Mouse (Mus musculus) spleen, adult 12 weeks (tissue): Measurements from ENCODE around the gene Hivep3.

ENCODE experiments used
- DNase-seq: peaks from one replicate; pipeline ENCODE4 v3.0.0; 2022; ENCODE audit warnings: low spot score

Hivep3 gene

DNA sequence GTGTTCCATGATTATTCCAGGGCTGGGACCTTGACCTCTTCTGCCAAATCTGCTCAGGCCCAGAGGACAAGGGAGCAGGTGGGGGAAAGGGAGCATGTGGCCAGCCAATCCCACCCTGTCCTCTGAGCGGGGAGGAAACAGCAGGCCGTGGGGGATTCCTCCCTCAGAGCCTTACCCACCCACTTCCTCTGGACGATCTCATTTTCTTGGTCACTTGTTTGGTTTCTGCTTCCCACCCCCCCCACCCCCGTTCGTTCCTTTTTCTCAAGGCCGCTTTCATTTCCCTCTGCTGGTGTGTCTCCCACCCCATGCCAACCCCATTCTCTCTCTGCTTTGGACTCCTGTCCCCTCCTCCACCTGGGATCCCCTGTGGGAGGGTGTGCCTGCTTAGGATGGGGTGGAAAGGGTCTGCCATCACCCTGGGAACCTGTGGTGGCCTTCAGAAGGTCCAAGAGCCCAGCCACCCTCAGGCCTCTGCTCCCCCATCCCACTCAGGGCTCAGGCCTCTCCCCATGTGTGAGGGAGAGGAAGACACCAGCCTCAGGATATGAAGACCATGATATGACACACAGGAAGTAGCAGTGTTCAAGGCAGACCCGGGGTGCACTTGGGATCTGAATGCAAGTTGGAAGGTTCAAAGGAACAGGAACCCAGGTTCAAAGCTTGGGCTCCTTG lies 244.4 kb downstream of the Hivep3 start:
- DNase-seq = no peak

DNA sequence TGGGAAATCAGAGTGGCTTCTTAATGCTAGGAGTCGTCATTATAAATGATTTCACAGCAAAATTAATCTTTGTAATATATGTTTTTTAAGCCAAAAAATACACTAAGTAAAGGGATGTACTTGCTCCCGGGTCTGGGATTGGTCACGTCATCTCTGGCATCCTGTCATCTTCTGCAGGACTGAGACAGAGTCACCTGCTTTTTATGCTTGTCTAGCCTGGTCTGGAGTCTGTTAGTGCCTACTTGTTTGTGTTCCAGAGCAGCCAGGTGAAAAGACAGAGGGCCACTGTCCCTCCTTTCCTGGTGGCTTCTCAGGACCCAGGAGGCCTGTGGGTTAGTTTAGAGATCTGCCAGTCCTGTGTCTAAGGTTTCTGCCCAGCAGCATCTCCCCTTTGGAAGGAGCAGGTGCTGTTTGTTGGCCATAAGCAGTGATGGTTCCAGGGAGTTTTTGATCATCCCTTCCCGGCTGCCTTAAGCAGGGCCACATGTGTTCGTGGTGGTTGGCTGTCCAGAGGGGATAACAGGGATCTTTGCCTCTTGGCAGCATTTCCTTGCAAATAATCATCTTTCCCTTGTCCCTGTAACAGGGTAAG lies 245.8 kb downstream of the Hivep3 start:
- no peak for DNase-seq

DNA sequence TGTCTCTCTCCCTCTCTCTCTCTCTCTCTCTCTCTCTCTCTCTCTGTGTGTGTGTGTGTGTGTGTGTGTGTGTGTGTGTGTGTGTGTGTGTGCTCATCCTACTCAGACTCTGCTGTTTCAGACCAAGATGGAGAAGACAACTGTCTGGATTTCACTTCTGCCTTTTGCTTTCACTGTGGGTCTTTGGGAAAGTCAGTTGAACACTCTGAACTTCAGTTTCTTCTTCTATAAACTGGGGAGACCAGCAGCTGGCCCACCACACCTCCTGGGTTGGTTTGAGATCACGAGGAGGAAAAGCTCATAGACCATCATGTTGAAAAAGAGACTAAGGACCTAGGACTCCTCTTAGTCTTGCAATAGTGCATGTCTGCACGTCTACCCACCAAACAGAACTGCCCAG lies 246.3 kb downstream of the Hivep3 start:
- no peak for DNase-seq

DNA sequence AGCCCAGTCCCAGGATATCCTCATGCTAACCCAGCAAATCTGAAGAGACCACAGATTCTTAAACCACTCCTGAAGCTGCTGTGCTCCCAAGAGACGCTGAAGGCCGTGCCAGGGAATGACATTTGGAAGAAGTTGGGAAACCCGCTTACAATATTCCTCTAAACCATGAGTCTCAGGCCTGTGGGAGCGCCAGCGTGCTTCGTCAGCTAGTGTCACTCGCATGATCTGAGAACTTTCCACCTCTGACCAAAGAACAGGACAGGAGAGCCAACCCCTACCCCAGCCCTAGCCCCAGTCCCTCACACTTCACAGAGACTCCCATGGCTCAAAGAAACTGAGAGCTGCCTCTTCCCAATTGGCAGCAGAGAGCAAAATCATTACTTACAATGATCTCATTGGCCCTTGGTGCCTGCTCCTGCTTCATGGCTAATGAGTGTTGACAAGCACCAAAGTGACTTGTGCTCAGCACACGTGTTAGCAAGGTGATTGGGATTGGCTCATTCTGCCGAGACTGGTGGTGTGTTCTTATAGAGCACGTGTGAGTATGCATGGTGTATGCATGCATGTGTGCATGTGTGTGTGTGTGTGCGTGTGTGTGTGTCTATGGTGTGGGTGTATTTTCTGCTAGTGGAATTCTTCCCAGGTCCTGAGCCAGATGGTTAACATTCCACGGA lies 247.6 kb downstream of the Hivep3 start:
- DNase-seq = no peak

DNA sequence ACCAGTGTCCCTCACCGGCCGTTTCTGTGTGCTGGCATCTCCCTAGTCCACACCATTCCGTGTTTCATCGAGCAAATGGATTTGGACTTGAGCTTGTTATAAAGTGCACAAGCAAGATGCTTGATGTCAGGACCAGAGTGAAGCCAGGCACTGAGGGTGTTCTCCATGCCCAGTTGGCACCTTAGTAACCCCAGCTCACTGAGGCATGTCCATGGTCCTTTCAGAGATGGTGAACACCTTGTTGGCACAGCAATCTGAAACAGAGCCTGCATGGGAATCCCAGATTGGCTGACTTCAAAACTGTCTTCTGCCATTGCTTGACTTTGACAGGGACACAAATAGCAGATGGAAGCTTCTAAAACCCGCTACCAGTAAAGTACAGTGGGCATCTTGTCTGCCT lies 252.5 kb downstream of the Hivep3 start:
- DNase-seq = no peak

DNA sequence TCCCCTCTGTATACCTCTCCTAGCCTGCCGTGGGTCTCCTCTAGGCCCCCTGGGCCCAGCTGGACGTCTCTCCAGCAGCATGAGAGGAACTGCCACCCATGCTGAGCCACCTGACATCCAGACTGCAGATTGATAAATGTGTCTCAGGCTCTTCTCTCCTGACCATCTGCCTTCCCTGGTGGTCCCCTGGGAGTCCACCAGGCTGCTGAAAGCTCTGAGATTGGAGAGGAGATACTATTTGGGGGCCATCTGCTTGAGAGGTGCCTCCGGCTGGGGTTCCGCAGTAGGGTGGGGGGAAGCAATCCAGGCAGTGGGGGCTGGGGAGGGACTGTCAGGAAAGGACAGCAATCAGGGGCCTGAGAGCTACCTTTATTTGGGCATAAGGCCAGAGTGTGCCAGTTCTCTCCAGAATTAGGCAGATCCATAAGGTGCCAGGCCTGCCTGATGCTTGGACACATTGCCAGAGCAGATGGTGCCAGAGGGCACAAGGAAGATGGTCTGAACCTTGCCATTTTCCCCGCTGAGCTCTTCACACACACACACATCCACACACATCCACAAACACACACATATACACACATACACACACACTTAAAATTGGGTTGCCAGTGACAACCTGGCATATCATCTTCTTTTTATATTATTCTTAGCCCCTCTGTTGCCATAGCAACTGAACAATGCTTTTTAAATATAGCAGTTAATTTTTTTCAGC lies 253.2 kb downstream of the Hivep3 start:
- DNase-seq = no peak

DNA sequence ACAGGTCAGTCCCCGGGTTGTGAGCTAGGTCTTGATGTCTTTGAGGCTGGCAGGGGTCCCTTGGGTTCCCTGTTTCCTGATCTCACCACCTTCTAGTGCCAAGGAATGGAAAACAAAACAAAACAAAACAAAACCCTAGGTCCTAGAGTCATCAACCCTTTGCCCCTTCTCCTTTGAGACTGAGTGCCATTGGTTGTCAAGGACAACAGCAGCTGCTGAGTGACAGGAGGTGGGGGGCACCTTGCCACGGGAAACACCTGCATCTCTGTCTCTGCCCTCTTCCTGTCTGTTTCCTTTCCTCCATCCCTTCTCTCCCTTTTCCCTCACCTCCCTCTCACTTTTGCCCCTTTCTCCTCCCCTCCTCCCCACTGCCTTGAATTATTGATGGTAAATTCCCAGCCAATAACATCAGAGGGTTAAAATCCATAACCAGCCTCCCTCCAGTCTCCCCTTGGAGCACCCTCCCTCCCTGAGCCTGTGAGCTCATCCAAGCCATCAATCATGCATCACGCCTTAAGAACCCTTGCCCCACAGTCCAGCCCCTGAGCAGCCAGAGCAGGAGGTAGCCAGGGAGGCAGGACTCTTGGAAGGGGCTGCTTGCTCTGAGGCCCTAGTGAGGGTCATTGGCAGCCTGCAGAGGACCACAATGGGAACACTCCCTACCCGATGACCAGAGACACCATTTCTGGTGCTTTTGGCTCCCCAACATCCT lies 253.9 kb downstream of the Hivep3 start:
- no peak for DNase-seq

DNA sequence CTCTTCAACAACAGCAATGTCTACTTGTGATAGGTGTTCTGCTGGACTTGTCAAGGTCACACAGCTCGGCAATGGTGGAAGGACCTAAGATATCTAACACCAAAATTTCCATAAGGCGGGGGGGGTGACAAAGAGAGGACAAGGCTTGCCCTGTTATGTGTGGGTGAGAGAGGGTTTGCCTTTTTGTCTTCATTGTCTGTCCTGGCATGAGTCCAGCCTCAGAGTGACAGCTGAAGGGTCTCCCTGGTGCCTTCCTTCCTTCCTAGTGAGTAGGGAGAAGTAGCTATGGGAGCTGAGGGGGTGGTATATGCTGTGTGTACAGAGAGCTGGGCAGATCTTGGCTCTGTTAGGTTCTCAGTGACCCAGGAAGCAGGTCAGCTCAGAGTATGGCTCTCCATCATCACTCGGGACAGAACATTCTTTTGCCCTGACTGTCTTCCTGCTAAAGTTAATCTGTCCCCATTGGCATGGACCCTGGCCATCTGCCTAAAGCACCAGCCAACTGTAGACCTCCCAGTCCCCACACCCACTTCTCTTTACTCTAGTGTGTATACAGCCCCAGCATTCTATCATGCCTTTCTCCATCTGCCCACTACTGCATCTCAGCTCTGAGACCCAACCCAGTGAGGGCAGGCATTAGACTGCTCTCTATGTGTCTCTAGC lies 255.6 kb downstream of the Hivep3 start:
- DNase-seq = no peak

DNA sequence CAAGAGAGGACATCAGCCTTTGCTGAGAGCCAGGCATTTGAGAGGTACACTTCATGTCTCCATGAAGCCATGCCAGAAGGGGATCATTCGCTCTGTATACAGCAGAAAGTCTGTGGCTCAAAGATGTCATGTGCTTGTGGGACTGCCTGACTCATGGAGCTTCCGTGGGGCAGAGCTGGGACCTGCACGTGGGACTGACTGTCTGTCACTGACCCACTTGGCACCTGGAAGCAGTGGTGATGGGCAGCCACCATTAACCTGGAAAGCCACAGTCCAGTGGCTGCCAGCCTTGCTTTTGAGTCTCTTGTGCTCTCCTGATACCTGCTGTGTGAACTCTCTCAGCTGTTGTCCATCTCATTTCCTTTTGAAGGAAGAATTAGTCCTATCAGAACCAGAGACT lies 256.8 kb downstream of the Hivep3 start:
- no peak for DNase-seq

DNA sequence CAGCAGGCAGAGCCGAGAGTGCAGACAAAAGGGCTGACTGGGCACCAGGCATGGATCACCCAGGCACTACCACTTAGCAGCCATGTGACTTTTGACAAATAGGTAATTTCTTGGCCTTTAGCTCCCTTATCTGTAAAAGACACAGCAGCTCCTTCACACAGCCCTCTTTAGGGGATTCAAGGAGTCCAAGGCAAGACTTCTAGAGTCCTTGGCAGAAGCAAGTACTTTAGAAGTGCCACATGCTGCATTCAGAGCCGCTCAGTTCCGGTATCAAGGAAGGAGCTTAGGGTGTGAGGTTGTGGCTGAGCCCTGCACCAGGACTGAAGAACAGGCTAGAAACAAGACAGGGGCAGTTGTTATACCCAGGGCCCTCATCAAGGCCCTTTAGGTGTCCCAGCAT lies 257.3 kb downstream of the Hivep3 start:
- DNase-seq = no peak

DNA sequence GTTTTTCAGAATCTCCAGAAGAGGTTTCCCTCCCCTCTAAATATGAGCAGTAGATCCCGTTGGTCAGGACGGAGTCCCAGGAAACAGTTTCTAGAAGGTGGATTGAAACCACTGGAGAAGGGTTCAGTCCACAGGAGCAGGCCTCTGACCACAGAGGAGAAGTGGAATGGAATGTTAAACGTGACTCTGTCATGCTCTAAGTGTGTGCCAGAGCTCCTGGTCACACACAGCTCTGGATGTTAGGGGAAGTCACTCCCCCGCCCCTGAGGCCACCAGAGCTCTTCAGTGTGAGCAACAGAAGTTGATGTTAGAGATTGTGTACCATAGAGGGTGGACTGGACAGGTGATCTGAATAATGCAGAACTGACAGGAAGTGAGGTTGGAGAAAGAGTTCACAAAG lies 258.2 kb downstream of the Hivep3 start:
- DNase-seq = no peak

DNA sequence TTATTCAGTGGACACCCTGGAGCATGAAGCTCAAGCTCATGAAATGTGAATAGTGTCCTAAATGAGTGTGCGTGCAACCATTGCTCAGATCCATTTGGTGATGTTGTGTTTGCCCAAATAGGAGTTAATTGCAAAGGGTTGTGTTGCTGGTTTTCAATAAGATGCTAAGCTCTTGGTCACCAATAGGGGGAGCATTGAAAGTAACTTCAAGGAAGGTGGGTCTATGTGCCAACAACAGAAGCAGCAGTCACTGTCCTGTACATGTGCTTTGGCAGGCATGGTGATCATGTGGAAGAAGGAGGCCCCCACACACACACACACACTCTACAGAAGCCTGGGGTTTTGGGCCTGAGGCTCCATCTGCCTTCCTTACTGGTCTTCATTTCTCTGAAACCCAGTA lies 262.8 kb downstream of the Hivep3 start:
- no peak for DNase-seq

DNA sequence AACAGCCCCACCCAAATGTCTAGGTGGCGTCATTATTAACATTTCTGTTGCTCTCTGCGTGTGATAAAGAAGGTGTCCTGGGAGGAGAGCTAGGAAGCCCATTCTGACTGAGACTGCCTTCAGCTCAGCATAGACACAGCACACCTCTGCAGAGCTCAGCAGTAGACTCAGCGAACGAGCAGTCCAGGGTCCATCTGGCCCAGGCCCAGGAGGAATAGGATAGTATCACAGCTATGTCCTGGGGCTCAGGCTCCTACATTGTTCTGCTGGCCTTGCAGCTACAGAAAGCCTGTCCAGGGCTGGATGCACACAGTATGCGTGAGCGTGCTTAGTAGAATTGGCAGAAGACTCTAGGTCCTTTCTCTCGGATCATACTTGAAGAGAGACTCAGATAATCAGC lies 263.8 kb downstream of the Hivep3 start:
- no peak for DNase-seq

DNA sequence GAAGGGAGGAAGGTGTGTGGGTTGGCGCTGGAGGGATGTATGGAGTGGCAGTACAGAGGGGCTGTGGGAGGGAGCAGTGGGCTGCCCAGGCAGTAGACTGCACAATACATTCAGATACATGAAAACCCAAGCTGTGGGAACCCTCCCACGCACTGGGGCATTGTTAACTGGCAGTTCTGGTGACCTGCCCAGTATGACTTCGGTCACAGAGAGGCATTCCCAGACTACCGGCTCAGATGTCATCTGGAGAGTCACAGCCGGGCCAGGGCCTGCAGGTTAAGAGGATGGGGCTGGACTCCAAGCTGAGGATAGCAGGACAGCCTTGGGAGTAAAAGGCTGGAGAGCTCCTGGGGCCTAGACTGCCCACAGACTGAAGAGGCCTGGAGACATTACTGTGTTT lies 265.3 kb downstream of the Hivep3 start:
- DNase-seq = no peak

DNA sequence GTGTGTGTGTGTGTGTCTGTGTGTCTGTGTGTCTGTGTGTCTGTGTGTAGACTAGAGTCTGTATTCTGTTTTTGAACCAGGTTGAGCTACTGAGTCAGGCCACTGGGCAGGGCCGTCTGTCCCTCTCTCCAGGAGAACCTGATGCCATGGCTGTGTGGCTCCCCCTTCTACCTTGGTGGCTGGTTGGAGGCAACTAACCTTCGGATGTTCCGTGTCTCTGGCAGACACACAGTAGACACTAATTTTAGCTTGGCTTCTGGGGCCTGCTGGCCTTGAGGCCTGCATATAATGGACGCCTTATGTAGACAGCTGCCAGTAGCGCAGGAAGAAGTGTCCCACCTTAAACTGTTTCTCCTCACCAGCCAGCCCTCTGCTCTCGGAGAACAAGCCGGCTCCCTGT lies 267.3 kb downstream of the Hivep3 start:
- no peak for DNase-seq

DNA sequence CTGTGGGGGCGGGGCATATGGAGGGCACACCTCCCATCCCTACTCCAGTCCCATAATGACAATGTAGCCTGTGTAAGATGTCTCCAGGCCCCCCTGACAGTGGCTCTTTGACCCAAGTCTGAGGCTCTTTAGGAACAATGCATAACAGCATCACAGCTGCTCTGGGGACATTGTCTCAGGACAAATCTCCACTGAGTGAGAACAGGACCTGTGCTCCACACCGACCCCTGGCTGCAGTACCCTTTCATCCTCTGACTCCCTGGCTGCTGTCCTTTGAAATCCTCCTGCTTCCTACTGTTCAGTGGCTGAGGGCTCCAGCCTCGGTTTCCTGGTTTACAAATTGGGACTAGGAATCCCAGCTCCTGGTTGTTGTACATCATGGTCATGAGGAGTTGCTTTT lies 269.4 kb downstream of the Hivep3 start:
- no peak for DNase-seq

DNA sequence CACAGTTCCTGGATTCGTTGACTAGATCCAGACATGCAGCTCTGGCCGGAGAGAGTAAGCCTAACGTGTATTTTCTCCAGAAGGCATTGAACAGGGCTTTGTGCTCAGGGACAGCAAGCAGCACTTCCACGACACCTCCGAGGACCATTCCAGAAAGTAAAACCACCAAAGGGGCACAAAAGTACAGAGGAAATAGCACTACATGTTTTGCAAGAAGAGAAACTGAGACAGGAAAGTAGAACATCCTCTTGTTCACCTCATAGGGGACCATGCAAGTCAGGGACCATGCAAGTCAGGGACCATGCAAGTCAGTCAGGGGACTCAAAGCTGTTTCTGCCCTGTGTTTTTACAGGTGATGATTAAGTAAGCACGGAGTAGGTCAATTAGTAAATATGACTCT lies 272.5 kb downstream of the Hivep3 start:
- DNase-seq = no peak

DNA sequence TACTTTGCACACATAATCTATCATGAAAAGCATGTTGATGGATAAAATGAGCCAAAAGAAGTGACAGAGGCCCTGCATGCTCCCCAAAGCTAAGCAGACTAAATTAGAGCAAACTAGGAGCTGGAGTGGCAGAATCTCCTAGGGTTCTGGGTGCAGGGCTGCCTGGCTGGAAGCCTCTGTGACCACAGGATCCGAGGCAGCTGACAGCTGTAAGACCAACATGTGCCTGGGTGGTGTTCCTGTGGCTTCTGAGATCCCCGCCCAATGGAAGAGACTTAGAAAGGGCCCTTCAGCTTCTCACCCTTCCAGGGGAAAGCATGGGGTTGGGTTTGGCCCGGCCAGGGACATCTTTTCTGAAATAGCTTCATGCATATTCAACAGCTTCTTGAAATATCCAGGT lies 274.3 kb downstream of the Hivep3 start:
- DNase-seq = no peak

DNA sequence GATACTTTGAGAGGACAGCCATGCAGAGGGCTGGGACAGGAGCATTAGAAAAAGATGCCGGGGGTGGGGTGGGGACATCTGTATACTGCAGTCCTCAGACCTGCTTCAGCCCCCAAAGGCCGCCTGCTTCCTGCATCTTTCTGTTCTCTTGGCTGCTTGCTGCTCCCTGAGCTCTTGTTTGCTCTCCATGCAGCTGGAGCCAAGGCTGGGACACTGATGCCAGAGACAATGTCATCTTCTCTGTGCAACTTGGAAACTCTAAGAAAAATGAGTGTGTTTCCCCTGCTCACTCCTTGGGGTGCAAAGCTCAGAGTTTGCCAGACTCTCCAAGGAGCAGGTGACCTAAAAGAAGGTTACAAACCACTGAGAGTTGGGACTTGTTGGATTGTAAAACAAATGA lies 275.6 kb downstream of the Hivep3 start:
- no peak for DNase-seq

DNA sequence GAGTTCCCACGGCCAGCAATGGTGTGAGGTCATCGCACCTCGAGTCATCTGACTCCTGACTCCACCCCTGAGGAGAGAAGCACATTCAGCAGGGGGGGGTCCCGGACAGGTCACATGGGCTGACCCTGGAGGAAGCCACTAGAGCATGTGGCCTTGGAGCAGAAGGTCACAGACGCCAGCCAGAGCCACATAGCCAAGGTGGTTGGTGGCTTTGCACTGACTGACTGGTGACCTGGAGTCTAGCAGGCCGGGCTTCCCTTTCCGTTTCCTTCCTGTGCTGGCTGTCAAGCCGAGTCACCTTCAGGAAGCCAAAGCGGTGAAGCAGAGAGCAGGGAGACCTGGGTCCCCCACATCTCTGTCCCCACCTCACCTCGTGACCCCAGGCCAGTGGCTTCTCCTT lies 278.2 kb downstream of the Hivep3 start:
- no peak for DNase-seq

DNA sequence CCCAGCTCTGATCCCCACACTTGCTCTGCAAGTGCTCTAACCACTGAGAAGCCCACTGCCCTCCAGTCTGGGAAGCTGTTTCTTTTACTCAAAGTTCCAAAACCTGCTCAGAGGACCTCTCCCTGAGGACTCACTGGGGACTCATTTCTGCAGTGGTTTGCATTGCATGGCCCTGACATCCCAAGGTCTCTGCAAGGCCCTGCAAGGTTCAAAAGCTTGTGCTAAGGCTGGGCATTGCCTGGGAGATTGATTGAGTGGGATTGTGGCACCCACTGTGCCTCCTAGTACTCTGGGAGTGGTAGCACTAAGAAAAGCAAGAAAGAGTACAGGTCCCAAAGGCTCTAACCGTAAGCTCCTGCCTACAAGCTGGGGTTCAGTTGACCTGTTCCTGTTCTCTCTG lies 279.3 kb downstream of the Hivep3 start:
- no peak for DNase-seq

DNA sequence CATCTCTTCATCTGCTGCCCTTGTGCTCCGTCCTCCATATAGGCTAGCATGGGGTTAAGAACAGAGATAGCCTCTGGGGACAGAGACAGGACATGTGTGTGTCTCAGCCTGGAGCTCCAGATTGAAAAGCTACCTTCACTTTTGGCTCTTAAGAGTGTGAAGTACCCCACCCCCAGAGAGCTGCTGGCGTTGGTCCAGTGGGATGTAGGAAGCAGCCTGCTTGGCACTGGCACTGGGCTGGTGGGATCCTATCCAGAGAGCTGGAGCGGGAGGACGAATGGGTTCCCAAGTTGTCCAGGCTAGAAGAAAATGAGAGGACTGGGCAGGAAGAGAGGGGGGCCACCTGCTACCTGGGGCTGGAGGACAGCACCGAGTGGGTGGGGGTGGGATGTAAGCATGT lies 284.8 kb downstream of the Hivep3 start:
- no peak for DNase-seq
